Mouse (Mus musculus): ENCODE results near the gene Cplx3.

GRCm38 (mm10) chr9:57637741-57638322, 31.8 kb upstream of the Cplx3 start:
- TF ChIP-seq GATA1 (IDR thresholded peaks at IDR 0.05; ENCODE audit: borderline replicate concordance, low read length), result no peak
- TF ChIP-seq FLI1 (IDR thresholded peaks at IDR 0.05; ENCODE audit: low read length), result no peak

Data from megakaryocyte, embryonic 14.5 days (primary cell).